Mouse (Mus musculus) testis, adult 2 months (tissue): Measurements from ENCODE around the gene Rnf31. TPM values are rescaled to one million over a fixed set of nuclear protein-coding genes. Genes with fewer than 3 reads are reported as not detected.

Experiments used
- H3K27ac ChIP-seq: fragments of 200-500 bp; 2 replicates; pipeline ENCODE4 v1.5.1; 2012; ENCODE audit warnings: low read depth, low read length; ENCODE audit not compliant: control insufficient read depth, insufficient read depth
- H3K27me3 ChIP-seq: fragments of 200-500 bp; 2 replicates; pipeline ENCODE4 v1.6.1; 2012; ENCODE audit warnings: mild to moderate bottlenecking, low read length, moderate library complexity; ENCODE audit not compliant: control insufficient read depth, insufficient read depth
- H3K36me3 ChIP-seq: fragments of 200-500 bp; 2 replicates; pipeline ENCODE4 v1.6.1; 2012; ENCODE audit warnings: mild to moderate bottlenecking, low read length; ENCODE audit not compliant: control insufficient read depth, insufficient read depth
- H3K4me1 ChIP-seq: fragments of 200-500 bp; 2 replicates; pipeline ENCODE4 v1.6.1; 2012; ENCODE audit warnings: low read length; ENCODE audit not compliant: control insufficient read depth, insufficient read depth
- H3K4me3 ChIP-seq: fragments of 200-500 bp; 2 replicates; pipeline ENCODE4 v1.5.1; 2012; ENCODE audit warnings: low read depth, mild to moderate bottlenecking, low read length, moderate library complexity, mixed read lengths; ENCODE audit not compliant: control insufficient read depth
- CTCF ChIP-seq: fragments of 200-500 bp; IDR thresholded peaks from 2 replicates; pipeline ENCODE4 v1.5.1; 2012; ENCODE audit warnings: low read depth, mild to moderate bottlenecking, inconsistent platforms, low read length, moderate library complexity; ENCODE audit not compliant: control insufficient read depth, insufficient read depth, insufficient replicate concordance
- POLR2A ChIP-seq: fragments of 200-500 bp; IDR thresholded peaks from 2 replicates; pipeline ENCODE4 v1.6.1; 2012; ENCODE audit warnings: low read depth, mild to moderate bottlenecking, inconsistent platforms, low read length, moderate library complexity; ENCODE audit not compliant: control insufficient read depth
- polyA plus RNA-seq: library from polyadenylated mRNA; depleted of rRNA; stranded (reverse); fragments of >200 nt; gene quantifications from 2 replicates; pipeline ENCODE4 v1.2.3, GENCODE M21; 2012

The Rnf31 gene
- polyA plus RNA-seq, 1 experiment, result 7.8 TPM

DNA sequence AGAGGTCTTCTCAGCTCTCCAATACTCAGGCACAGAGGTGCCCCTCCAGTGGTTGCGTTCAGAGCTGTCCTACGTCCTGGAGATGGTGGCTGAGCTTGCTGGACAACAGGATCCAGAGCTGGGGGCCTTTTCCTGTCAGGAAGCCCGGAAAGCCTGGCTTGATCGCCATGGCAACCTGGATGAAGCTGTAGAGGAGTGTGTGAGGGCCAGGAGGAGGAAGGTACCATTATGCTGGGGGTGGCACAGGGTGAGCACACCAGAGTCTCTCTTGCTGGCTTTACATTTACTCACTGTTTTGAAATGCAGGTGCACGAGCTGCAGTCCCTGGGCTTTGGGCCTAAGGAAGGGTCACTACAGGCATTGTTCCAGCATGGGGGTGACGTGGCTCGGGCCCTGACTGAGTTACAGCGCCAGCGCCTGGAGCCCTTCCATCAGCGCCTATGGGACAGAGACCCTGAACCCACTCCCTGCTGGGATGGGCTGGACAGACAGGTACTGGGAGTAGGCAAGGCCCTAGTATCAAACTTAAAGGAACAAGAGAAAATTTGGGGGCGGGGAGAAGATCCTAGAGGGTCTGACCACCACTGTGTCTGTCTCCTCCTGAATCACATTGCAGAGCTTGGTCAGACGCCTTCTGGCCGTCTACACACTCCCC, 4.7 kb downstream of the Rnf31 start:
- H3K36me3 ChIP-seq, result no peaks in the 10 kb centered on the region
- H3K27ac ChIP-seq, result no peak overlapping the region
- no peaks in the 10 kb centered on the region for H3K27me3 ChIP-seq
- H3K4me1 ChIP-seq, result peaks cover 15% of the 10 kb centered on the region
- TF ChIP-seq POLR2A, result no peak
- no peak for TF ChIP-seq CTCF
- H3K4me3 ChIP-seq, result peak overlapping the region; percentile 56

DNA sequence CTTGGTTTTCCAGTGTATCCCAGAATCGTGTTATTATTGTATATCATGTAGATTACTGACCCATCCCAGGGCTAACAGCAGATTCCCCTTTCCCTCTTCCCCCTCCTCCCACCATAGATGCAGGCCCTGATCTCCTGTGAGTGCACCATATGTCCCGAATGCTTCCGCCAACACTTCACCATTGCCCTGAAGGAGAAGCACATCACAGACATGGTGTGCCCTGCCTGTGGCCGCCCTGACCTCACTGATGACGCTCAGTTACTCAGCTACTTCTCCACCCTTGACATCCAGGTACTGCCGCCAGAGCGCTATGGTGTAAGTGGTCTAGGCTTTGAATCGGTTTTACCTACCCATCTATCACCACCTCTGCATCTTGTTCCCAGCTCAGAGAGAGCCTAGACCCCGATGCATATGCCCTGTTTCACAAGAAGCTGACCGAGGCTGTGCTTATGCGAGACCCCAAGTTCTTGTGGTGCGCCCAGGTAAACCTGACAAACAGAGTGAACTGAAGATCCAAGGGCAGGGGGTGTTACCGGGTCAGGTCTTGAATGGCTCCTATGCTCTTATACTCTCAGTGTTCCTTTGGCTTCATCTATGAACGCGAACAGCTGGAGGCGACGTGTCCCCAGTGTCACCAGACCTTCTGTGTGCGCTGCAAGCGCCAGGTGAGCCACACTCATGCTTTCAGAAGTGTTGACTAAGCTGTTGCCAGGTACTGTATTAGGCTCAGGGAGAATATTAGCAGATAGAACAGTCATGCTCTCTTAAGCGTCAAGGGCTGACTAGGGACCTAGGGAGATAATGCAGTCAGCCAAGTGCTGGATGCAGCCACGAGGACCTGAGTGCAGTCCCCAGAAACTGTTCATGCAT, 7.2 kb downstream of the Rnf31 start:
- Histone ChIP-seq H3K27ac (no peak overlapping the region), H3K4me1 (peaks cover 6% of the 10 kb centered on the region), H3K27me3 (no peaks in the 10 kb centered on the region), H3K4me3 (no peak overlapping the region), H3K36me3 (no peaks in the 10 kb centered on the region)
- no peak for TF ChIP-seq CTCF
- TF ChIP-seq POLR2A, result no peak

DNA sequence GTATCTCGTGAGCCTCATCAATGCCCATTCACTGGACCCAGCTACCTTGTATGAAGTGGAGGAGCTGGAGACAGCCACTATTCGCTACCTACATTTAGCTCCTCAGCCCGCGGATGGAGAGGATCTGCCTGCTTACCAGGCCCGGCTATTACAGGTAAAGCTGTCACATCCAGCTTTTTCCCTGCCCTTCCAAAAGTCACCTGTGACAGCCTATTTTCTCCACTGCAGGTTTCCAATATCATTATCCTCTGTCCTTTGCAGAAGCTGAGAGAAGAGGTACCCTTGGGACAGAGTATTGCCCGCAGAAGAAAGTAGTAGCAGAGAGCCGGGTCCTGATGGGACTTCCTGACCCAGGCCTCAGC, 11.7 kb downstream of the Rnf31 start, which contains the start of gene Irf9:
Gene Irf9 (plus strand): TSS at position 301 of the 362 bp plus-strand sequence.
- peak within 1 kb of the TSS; percentile 75 for H3K4me3 ChIP-seq
- no peaks in the 10 kb centered on the region for H3K36me3 ChIP-seq
- TF ChIP-seq POLR2A, result no peak
- no peak for TF ChIP-seq CTCF
- no peaks in the 10 kb centered on the region; the same call in 1 of the 2 replicates for H3K4me1 ChIP-seq
- H3K27me3 ChIP-seq, result no peaks in the 10 kb centered on the region
- peak within 1 kb of the TSS; percentile 86 for H3K27ac ChIP-seq

DNA sequence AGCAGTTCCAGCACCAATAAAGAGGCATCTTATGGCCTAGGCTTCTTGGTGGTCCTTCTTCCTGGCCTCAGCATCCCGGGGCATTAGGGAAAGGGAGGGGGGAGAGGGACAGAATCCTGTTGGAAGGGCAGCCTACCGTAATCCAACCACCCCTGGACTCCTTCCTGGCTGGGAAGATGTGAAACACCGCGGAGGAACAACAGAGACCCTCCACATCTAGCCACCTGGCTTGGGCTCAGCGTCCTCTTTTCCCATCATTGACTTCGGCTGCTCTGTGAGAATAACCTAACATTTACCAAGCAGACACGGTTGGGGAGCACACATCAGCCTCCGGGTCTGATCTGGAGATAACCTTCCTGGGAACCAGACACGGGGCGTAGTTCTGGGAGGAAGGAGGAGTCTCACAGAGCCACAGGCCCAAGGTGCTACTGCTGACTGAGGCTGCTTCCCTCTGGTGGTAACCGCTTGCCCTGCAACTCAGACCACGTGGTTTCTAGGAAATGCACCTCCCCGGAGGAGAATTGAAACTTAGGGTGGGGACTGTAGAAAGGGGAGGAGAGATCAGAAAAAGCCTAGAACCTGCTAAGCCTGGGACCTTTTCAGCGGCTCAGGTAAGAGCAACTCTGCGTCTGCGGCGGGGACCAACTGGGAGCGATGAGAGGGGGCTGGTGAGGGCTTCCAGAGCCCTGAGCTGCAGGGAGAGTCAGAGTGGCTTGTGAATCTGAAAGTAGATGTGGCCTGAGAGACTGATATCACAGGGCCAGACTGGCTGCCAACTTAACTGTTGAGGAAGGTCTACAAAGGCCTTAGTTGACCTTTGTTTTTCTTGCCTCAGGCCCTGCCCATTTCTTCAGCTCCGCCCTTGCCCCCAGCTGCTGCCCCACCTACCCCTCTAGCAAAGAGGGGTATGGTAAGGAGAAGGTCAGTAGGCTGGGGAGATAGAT, 12.4 kb downstream of the Rnf31 start:
- H3K36me3 ChIP-seq, result no peaks in the 10 kb centered on the region
- H3K27ac ChIP-seq, result peak overlapping the region; percentile 86

DNA sequence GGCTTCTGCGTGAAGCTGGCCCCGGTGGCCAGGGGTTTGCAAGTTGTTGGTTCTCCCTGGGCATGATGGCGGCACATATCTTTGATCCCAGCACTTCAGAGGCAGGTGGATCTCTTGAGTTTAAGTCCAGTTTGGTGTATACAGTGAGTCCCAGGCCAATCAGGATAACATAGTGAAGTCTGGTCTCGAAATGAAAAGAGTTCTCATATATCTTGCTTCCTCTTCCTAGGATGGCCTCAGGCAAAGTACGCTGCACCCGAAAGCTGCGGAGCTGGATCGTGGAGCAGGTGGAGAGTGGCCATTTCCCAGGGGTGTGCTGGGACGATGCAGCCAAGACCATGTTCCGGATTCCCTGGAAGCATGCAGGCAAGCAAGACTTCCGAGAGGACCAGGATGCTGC, 13.3 kb downstream of the Rnf31 start:
- TF ChIP-seq CTCF (no peak), POLR2A (no peak)
- Histone ChIP-seq H3K36me3 (no peaks in the 10 kb centered on the region), H3K4me3 (no peak overlapping the region), H3K27me3 (no peaks in the 10 kb centered on the region), H3K27ac (no peak overlapping the region), H3K4me1 (no peaks in the 10 kb centered on the region; the same call in 1 of the 2 replicates)

More for the DNA sequence above, 12.4 kb downstream of the Rnf31 start:
- Histone ChIP-seq H3K4me1 (no peaks in the 10 kb centered on the region; the same call in 1 of the 2 replicates), H3K4me3 (peak overlapping the region; percentile 75), H3K27me3 (no peaks in the 10 kb centered on the region)
- TF ChIP-seq POLR2A (no peak), CTCF (peak; percentile 76; the same call in 1 of the 2 replicates)

DNA sequence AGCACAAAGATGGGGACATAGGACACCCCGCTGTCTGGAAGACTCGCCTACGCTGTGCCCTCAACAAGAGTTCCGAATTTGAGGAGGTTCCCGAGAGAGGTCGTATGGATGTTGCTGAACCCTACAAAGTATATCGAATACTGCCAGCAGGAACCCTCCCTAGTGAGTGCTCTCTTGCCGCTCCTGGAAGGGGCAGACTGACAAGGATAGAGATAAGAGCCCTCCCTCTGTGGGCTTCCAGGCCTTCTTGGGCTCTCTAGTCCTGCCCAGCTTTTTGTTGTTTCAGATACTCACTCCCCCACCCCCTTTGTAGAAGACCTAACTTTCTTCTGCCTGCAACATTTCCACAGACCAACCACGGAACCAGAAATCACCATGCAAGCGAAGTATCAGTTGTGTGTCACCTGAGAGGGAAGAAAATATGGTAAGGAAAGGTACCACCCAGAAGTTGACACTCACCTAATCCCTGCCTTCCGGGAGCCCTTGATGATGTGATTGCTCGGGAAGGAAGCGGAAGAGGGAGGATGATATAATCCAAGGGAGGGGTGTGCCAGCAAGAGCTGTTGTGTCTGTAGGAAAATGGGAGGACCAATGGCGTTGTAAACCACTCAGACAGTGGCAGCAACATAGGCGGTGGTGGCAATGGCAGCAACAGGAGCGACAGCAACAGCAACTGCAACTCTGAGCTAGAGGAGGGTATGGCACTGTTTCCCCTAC, 14.4 kb downstream of the Rnf31 start:
- no peak for TF ChIP-seq CTCF
- TF ChIP-seq POLR2A, result no peak
- H3K4me1 ChIP-seq, result no peaks in the 10 kb centered on the region; the same call in 1 of the 2 replicates
- no peak overlapping the region for H3K4me3 ChIP-seq
- H3K27ac ChIP-seq, result no peak overlapping the region
- no peaks in the 10 kb centered on the region for H3K27me3 ChIP-seq
- H3K36me3 ChIP-seq, result no peaks in the 10 kb centered on the region
